8 mouse cellular contexts compared by ENCODE assay signal in the genomic region with DNA sequence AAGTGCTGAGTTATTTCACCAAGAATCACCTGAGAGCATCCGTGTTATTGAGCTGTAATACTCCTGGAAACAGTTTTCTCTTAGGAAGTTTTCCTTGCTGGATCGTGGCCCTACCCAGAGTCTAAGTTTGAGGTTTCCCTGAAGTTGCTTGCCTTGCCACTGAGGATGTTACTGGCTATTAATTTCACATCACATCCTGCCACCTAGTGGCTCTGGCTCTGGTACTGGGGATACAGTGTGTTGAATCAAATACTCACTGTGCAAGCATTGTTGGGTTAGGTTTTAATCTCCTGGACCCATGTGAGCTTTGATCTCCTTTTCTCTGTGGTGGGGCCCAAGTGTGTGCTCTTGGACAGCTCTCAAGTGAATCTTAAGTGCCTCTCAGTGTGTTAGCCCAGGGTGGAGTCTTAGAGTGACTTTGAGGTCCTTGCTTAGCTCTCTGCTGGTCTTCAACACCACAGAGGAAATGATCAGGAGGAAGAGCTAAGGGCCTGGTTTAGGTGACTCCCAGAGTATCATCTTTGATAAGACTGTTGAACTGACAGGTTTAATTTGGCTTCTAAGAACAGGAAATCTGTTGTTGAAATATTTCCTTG. TPM values are rescaled to one million over a fixed set of nuclear protein-coding genes. Genes with fewer than 3 reads are reported as not detected.
DNase-seq lines count a peak whose midpoint lies in the region; ATAC-seq and TF ChIP-seq lines count a peak whose summit lies in the region.

No protein-coding gene starts in this region.

- H3K4me1 ChIP-seq in intestine, postnatal 0 days (replicated peaks; ENCODE audit: control insufficient read depth, insufficient read depth, low read length), result no peaks in the 10 kb centered on the region
- no peaks in the 10 kb centered on the region for H3K4me1 ChIP-seq in neural tube, embryonic 15.5 days

- peak; percentile 95 for ATAC-seq in frontal cortex, adult (ENCODE audit: low TSS enrichment)
- ATAC-seq in intestine, postnatal 0 days, result 0 out of 2 replicates have a peak, but pooled peaks have one; percentile 25
- ATAC-seq in neural tube, embryonic 15.5 days (ENCODE audit: low FRiP score), result peak; percentile 57; the same call in 1 of the 2 replicates
- ATAC-seq in erythroid progenitor cell, adult 5-6 weeks (replicated peaks; ENCODE audit: low FRiP score, poor library complexity, severe bottlenecking), result no peak

- WGBS in intestine, postnatal 0 days, result 38% methylated on average over 2 of the region's 2 CpGs
- WGBS in neural tube, embryonic 15.5 days, result 65% methylated on average over 2 of the region's 2 CpGs

- no peaks in the 10 kb centered on the region for H3K9me3 ChIP-seq in intestine, postnatal 0 days (ENCODE audit: control insufficient read depth)
- H3K9me3 ChIP-seq in neural tube, embryonic 15.5 days (replicated peaks), result no peaks in the 10 kb centered on the region

- DNase-seq in frontal cortex, postnatal 25 days (ENCODE audit: low spot score in 2 of 2), result no peak
- peak; percentile 34 for DNase-seq in A20 (ENCODE audit: low read depth, low spot score)
- DNase-seq in brain, embryonic 18.5 days (ENCODE audit: low read depth, low spot score), result peak; percentile 6
- DNase-seq in left cerebral cortex, postnatal 4 days, result peak; percentile 34

- H3K27me3 ChIP-seq in intestine, postnatal 0 days (replicated peaks; ENCODE audit: control insufficient read depth, insufficient read depth, low read length), result no peaks in the 10 kb centered on the region
- H3K27me3 ChIP-seq in neural tube, embryonic 15.5 days (replicated peaks), result no peaks in the 10 kb centered on the region

- intact Hi-C loops in left cerebral cortex, postnatal 4 days (cut with DNase I), result no loop called here

- no peaks in the 10 kb centered on the region for H3K36me3 ChIP-seq in intestine, postnatal 0 days (ENCODE audit: control insufficient read depth, insufficient read depth)
- H3K36me3 ChIP-seq in neural tube, embryonic 15.5 days, result no peaks in the 10 kb centered on the region

- TF ChIP-seq CTCF in intestine, postnatal 0 days (IDR thresholded peaks at IDR 0.05; ENCODE audit: low read depth), result peak; percentile 83

- H3K4me2 ChIP-seq in intestine, postnatal 0 days (replicated peaks; ENCODE audit: low read depth), result no peak overlapping the region
- H3K4me2 ChIP-seq in neural tube, embryonic 15.5 days, result no peak overlapping the region

- no peak overlapping the region for H3K27ac ChIP-seq in intestine, postnatal 0 days (ENCODE audit: low read depth, low read length)
- no peak overlapping the region for H3K27ac ChIP-seq in neural tube, embryonic 15.5 days (replicated peaks)

- no peak overlapping the region for H3K9ac ChIP-seq in intestine, postnatal 0 days (ENCODE audit: low read depth, low read length)
- no peak overlapping the region for H3K9ac ChIP-seq in neural tube, embryonic 15.5 days (replicated peaks)

- no peak overlapping the region for H3K4me3 ChIP-seq in intestine, postnatal 0 days (ENCODE audit: low read depth, low read length)
- H3K4me3 ChIP-seq in neural tube, embryonic 15.5 days (replicated peaks), result no peak overlapping the region

RNA-seq across cellular contexts. Expression of a gene that starts 47.6 kb away (rescaled TPM):
- polyA plus RNA-seq in intestine, postnatal 0 days (2015; fragmentation: Nextera tagmentation; extraction: Ambion mirVana), result 0.46 and 0.65 TPM in 2 replicates
- 1 to 10 TPM; 2.0 to 3.0 TPM for total RNA-seq in left cerebral cortex, postnatal 4 days (2021)
- polyA plus RNA-seq in neural tube, embryonic 15.5 days (2015; fragmentation: Nextera tagmentation; extraction: Ambion mirVana), result 2.8 and 4.0 TPM in 2 replicates
- total RNA-seq in erythroid progenitor cell, adult 5-6 weeks (2015; ENCODE audit: low replicate concordance), result not detected in 2 replicates
- total RNA-seq in erythroid progenitor cell, adult 5-6 weeks (2017; ENCODE audit: low replicate concordance), result not detected in 2 replicates

Comparison
In these comparisons a context has a peak if more than half of its experiments do, and no peak if none do; other contexts are left out.
1. DNase-seq: peak in A20 (single experiment), brain, embryonic 18.5 days (single experiment) and left cerebral cortex, postnatal 4 days (single experiment); none in frontal cortex, postnatal 25 days (0 of 2).